ENCODE assay signal across 30 mouse cellular contexts in genomic region chr17:47707961-47708360, GRCm38 (mm10). TPM values are rescaled to one million over a fixed set of nuclear protein-coding genes. Genes with fewer than 3 reads are reported as not detected.
A peak's percentile ranks its signal among the peaks of the same experiment; 100 is the strongest.
DNase-seq lines count a peak whose midpoint lies in the region; ATAC-seq and TF ChIP-seq lines count a peak whose summit lies in the region.
"Had no signal": no experiment of that assay in that cellular context is flagged by ENCODE, and none has a peak within 500 bp of the region (broad histone marks: within the 10 kb centered on the region; RNA-seq: fewer than 3 reads in every experiment).

No protein-coding gene starts in this region.

- 78% methylated on average over 3 of the region's 3 CpGs for WGBS in kidney, embryonic 15.5 days

- peaks cover 9% of the 10 kb centered on the region; the same call in 1 of the 2 replicates for H3K36me3 ChIP-seq in kidney, embryonic 15.5 days
- peaks cover 42% of the 10 kb centered on the region for H3K36me3 ChIP-seq in E14TG2a.4 (ENCODE audit: insufficient read depth, low read length)

- H3K9ac ChIP-seq in kidney, embryonic 15.5 days = no peak overlapping the region
- H3K9ac ChIP-seq: embryonic facial prominence, embryonic 13.5 days; forebrain, embryonic 13.5 days; hindbrain, embryonic 13.5 days had no signal

- no peaks in the 10 kb centered on the region for H3K9me3 ChIP-seq in kidney, embryonic 15.5 days (replicated peaks)
- no peaks in the 10 kb centered on the region for H3K9me3 ChIP-seq in E14TG2a.4 (ENCODE audit: low read length)
- H3K9me3 ChIP-seq: embryonic facial prominence, embryonic 10.5 days; embryonic facial prominence, embryonic 13.5 days; forebrain, embryonic 10.5 days; forebrain, embryonic 13.5 days; hindbrain, embryonic 10.5 days; hindbrain, embryonic 13.5 days had no signal

- H3K4me2 ChIP-seq in kidney, embryonic 15.5 days = no peak overlapping the region
- H3K4me2 ChIP-seq: embryonic facial prominence, embryonic 13.5 days; forebrain, embryonic 13.5 days; heart, embryonic 11.5 days; hindbrain, embryonic 13.5 days had no signal

- H3K4me3 ChIP-seq in kidney, embryonic 15.5 days (replicated peaks) = no peak overlapping the region
- peak overlapping the region; percentile 17; the same call in 1 of the 2 replicates for H3K4me3 ChIP-seq in E14TG2a.4 (replicated peaks; ENCODE audit: low read length)
- H3K4me3 ChIP-seq: embryonic facial prominence, embryonic 10.5 days; embryonic facial prominence, embryonic 13.5 days; erythroblast, embryonic 14.5 days; forebrain, embryonic 10.5 days; forebrain, embryonic 13.5 days; hindbrain, embryonic 10.5 days; hindbrain, embryonic 13.5 days had no signal

- TF ChIP-seq CTCF in E14TG2a.4 (conservative IDR thresholded peaks at IDR 0.05; ENCODE audit: low read length) = no peak

- peaks cover 5% of the 10 kb centered on the region for H3K4me1 ChIP-seq in kidney, embryonic 15.5 days
- H3K4me1 ChIP-seq in E14TG2a.4 (replicated peaks; ENCODE audit: low read depth, low read length) = peaks cover 95% of the 10 kb centered on the region
- H3K4me1 ChIP-seq: forebrain, embryonic 13.5 days; hindbrain, embryonic 13.5 days had no signal

- H3K27ac ChIP-seq in kidney, embryonic 15.5 days = no peak overlapping the region
- H3K27ac ChIP-seq: embryonic facial prominence, embryonic 10.5 days; embryonic facial prominence, embryonic 13.5 days; forebrain, embryonic 10.5 days; forebrain, embryonic 13.5 days; hindbrain, embryonic 10.5 days; hindbrain, embryonic 13.5 days had no signal

- DNase-seq in kidney, adult 18-20 months = peak; percentile 30
- peak; percentile 43 to 65 for DNase-seq in kidney, postnatal 25 days
- DNase-seq in kidney, postnatal 4 days = no peak
- DNase-seq in fat pad, adult 2 months (ENCODE audit: extremely low read depth, low read depth, low spot score) = peak; percentile 45
- DNase-seq in lung, postnatal 4 days = no peak
- DNase-seq: adrenal gland, adult 8-10 months; adrenal gland, postnatal 25 days; B cell, adult 2 months; cerebellum, adult 11-12 months; cerebellum, adult 8-10 months; cerebellum, postnatal 10 days; cerebellum, postnatal 36 days; embryo, embryonic 11 days; gastrocnemius, postnatal 10 days; heart, adult 11 months had no signal

- no peak for ATAC-seq in kidney, embryonic 15.5 days (replicated peaks; ENCODE audit: low FRiP score)
- ATAC-seq: forebrain, embryonic 13.5 days; forebrain, embryonic 16.5 days; hindbrain, embryonic 16.5 days had no signal

- H3K27me3 ChIP-seq in kidney, embryonic 15.5 days = peaks cover 10% of the 10 kb centered on the region
- H3K27me3 ChIP-seq in E14TG2a.4 (ENCODE audit: insufficient read depth, low read length) = no peaks in the 10 kb centered on the region

RNA-seq across cellular contexts. Expression of gene Prickle4, which starts 13.4 kb away (rescaled TPM):
- 0.51 and 0.99 TPM in 2 replicates for polyA plus RNA-seq in kidney, embryonic 15.5 days (2015; fragmentation: Nextera tagmentation; extraction: Ambion mirVana)
- polyA plus RNA-seq: embryonic facial prominence, embryonic 10.5 days; forebrain, embryonic 13.5 days had no signal

RNA-seq across cellular contexts. Expression of gene Gm21981, which starts 13.7 kb away (rescaled TPM):
- 0.17 and 0.24 TPM in 2 replicates for polyA plus RNA-seq in kidney, embryonic 15.5 days (2015; fragmentation: Nextera tagmentation; extraction: Ambion mirVana)
- polyA plus RNA-seq: erythroblast, embryonic 14.5 days had no signal

RNA-seq across cellular contexts. Expression of gene Pgc, which starts 18.7 kb away (rescaled TPM):
- polyA plus RNA-seq in kidney, embryonic 15.5 days (2015; fragmentation: Nextera tagmentation; extraction: Ambion mirVana) = 0.14 TPM in 1 of 2 replicates, not detected in the other
- polyA plus RNA-seq: brain, embryonic 14.5 days; cortical plate, adult 2 months; embryonic facial prominence, embryonic 13.5 days; erythroblast, embryonic 14.5 days; forebrain, embryonic 10.5 days; forebrain, embryonic 13.5 days; forebrain, embryonic 16.5 days; heart, embryonic 11.5 days; heart, postnatal 0 days; hindbrain, embryonic 10.5 days; hindbrain, embryonic 13.5 days; hindbrain, embryonic 16.5 days had no signal

RNA-seq across cellular contexts. Expression of gene Frs3, which starts 19.1 kb away (rescaled TPM):
- polyA plus RNA-seq in kidney, embryonic 15.5 days (2015; fragmentation: Nextera tagmentation; extraction: Ambion mirVana) = 5.5 and 6.7 TPM in 2 replicates

RNA-seq across cellular contexts. Expression of gene Tomm6, which starts 19.8 kb away (rescaled TPM):
- 381 and 386 TPM in 2 replicates for polyA plus RNA-seq in kidney, embryonic 15.5 days (2015; fragmentation: Nextera tagmentation; extraction: Ambion mirVana)

Comparison
In these comparisons a context has a peak if more than half of its experiments do, and no peak if none do; other contexts are left out.
1. DNase-seq: peak in kidney, adult 18-20 months (single experiment), kidney, postnatal 25 days (2 of 2) and fat pad, adult 2 months (single experiment); none in kidney, postnatal 4 days (0 of 2) and lung, postnatal 4 days (0 of 2).